Mouse (Mus musculus) brain, embryonic 14.5 days (tissue): Measurements from ENCODE around the gene Fis1.

Experiments used
- CTCF ChIP-seq: fragments of 200-500 bp; IDR thresholded peaks from 2 replicates; pipeline ENCODE4 v1.5.1; 2012; ENCODE audit warnings: inconsistent platforms, mild to moderate bottlenecking, moderate library complexity, borderline replicate concordance; ENCODE audit not compliant: insufficient read depth, insufficient read length; ENCODE audit errors: extremely low read depth
- POLR2A ChIP-seq: fragments of 200-500 bp; IDR thresholded peaks from 2 replicates; pipeline ENCODE4 v1.6.1; 2012; ENCODE audit warnings: mild to moderate bottlenecking, inconsistent platforms, borderline replicate concordance; ENCODE audit not compliant: poor library complexity, insufficient read depth, insufficient read length, severe bottlenecking; ENCODE audit errors: extremely low read depth

- TF ChIP-seq POLR2A (no peak), CTCF (peak; percentile 44; the same call in 1 of the 2 replicates)
Observed at GRCm38 (mm10) chr5:136905630-136906029, 47.4 kb upstream of the Fis1 start.
